Mouse (Mus musculus) midbrain, embryonic 11.5 days (tissue): Measurements from ENCODE around the gene Pear1. TPM values are rescaled to one million over a fixed set of nuclear protein-coding genes. Genes with fewer than 3 reads are reported as not detected.
A peak's percentile ranks its signal among the peaks of the same experiment; 100 is the strongest.

Experiments
- ATAC-seq: fragments of 200-750 bp; cut with Nextera tagmentation; 2 replicates; pipeline ENCODE4 v1.8.0; 2017; ENCODE audit warnings: moderate TSS enrichment, moderate library complexity; ENCODE audit not compliant: low FRiP score
- DNase-seq: peaks from one replicate; pipeline ENCODE4 v3.0.0; 2015; ENCODE audit warnings: low spot score; ENCODE audit errors: missing footprints
- H3K27ac ChIP-seq: fragments of 300-500 bp; sonication (generic); 2 replicates; pipeline ENCODE4 v1.5.1; 2014; ENCODE audit warnings: low read depth, low read length
- H3K27me3 ChIP-seq: fragments of 300-500 bp; sonication (generic); 2 replicates; pipeline ENCODE4 v1.6.1; 2014; ENCODE audit warnings: mild to moderate bottlenecking, low read length, moderate library complexity, mixed read lengths; ENCODE audit not compliant: control insufficient read depth, insufficient read depth
- H3K36me3 ChIP-seq: fragments of 300-500 bp; sonication (generic); 2 replicates; pipeline ENCODE4 v1.6.1; 2014; ENCODE audit warnings: mild to moderate bottlenecking, low read length, moderate library complexity, mixed read lengths; ENCODE audit not compliant: control insufficient read depth, insufficient read depth
- H3K4me1 ChIP-seq: fragments of 300-500 bp; sonication (generic); 2 replicates; pipeline ENCODE4 v1.6.1; 2014; ENCODE audit warnings: low read length; ENCODE audit not compliant: control insufficient read depth, insufficient read depth
- H3K4me2 ChIP-seq: fragments of 300-500 bp; sonication (generic); 2 replicates; pipeline ENCODE4 v1.6.1; 2014; ENCODE audit warnings: mild to moderate bottlenecking, moderate library complexity
- H3K4me3 ChIP-seq: fragments of 300-500 bp; sonication (generic); 2 replicates; pipeline ENCODE4 v1.5.1; 2014; ENCODE audit warnings: low read depth, low read length
- H3K9ac ChIP-seq: fragments of 300-500 bp; sonication (generic); 2 replicates; pipeline ENCODE4 v1.6.1; 2014; ENCODE audit warnings: low read length
- H3K9me3 ChIP-seq: fragments of 300-500 bp; sonication (generic); 2 replicates; pipeline ENCODE4 v1.6.1; 2016; ENCODE audit warnings: low read length; ENCODE audit not compliant: control insufficient read depth
- WGBS: fragments of 180-500 bp; shearing (Covaris S2); extraction: QIAGEN DNeasy Blood & Tissue Kit; methylation state at CpG from one replicate; pipeline ENCODE4 v1.1.7; 2014; 5-methylcytosine and 5-hydroxymethylcytosine counted together
- polyA plus RNA-seq: library from polyadenylated mRNA; unstranded; fragments of >200 nt; fragmentation: Nextera tagmentation; extraction: Ambion mirVana; gene quantifications from 2 replicates; pipeline ENCODE4 v1.2.1, GENCODE M21; 2014

The Pear1 gene
- polyA plus RNA-seq, 1 experiment from 2014 or later, result 6.9 TPM

DNA sequence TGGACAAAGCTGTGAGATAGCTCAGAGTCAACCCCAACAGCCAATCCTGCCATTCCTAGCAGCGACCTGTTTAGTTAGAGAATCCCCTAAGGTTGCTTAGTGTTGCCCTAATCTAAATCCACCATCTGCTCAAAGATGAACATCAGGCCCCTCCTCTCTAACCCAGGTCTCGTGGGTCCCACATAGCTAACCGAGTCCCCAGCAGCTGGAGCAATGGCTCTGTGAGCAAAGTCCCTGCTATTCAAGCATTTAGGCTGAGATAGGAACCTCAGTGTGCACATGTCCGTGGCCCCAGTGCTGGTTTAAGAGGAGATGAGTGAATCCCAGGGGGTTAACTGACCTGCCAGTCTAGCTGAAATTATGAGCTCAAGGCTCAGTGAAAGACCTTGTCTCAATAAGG lies 22.1 kb upstream of the Pear1 start:
- no peak overlapping the region for H3K4me3 ChIP-seq
- WGBS, result 74% methylated on average over 4 of the region's 4 CpGs
- no peaks in the 10 kb centered on the region for H3K4me1 ChIP-seq
- peak; percentile 54 for DNase-seq
- H3K9me3 ChIP-seq, result no peaks in the 10 kb centered on the region
- no peaks in the 10 kb centered on the region for H3K36me3 ChIP-seq
- H3K27ac ChIP-seq, result no peak overlapping the region
- no peak overlapping the region for H3K4me2 ChIP-seq
- H3K9ac ChIP-seq, result no peak overlapping the region
- no peak for ATAC-seq
- no peaks in the 10 kb centered on the region for H3K27me3 ChIP-seq

DNA sequence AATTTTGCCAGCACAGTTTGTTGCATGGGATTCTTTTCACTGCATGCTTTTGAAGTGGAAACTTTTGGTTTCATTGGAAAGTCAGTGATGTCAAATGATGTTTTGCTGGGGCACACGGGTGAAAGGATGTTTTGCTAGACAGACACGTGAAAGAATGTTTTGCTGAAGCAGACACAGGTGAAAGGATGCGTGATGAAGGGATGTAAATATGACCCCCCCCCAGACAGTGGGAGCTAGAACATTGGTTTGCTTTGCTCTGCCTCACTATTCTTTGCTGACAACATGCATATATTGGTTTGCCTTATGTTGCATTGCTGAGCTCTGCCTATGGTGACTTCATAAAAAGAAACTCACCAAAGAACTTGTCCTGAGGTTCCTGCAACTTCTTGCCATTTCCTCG lies 20.9 kb upstream of the Pear1 start:
- Histone ChIP-seq H3K9ac (no peak overlapping the region), H3K4me2 (no peak overlapping the region), H3K36me3 (no peaks in the 10 kb centered on the region), H3K27ac (no peak overlapping the region), H3K27me3 (no peaks in the 10 kb centered on the region), H3K9me3 (no peaks in the 10 kb centered on the region), H3K4me1 (no peaks in the 10 kb centered on the region), H3K4me3 (no peak overlapping the region)
- ATAC-seq (no peak), DNase-seq (peak; percentile 72)
- WGBS, result 83% methylated on average over 4 of the region's 4 CpGs

DNA sequence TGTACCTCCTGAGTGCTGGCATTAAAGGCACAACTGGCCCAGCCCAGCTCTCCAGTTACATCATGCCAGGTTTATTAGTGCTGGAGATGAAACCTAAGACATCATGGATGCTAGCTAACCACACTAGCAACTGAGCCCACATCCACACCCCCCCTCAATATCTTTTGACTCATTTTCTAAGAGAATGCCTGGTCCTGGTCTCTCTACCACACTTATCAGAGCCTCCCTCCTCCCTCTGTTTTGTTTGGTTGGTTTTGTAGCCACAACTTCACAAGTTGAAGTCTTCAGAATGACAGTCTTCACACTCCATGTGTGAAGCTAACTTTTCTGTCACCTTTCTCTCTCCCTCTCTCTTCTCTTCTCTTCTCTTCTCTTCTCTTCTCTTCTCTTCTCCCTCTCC lies 16.8 kb upstream of the Pear1 start:
- H3K36me3 ChIP-seq, result no peaks in the 10 kb centered on the region
- no peak overlapping the region for H3K4me2 ChIP-seq
- no peak overlapping the region for H3K4me3 ChIP-seq
- H3K27ac ChIP-seq, result no peak overlapping the region
- H3K4me1 ChIP-seq, result no peaks in the 10 kb centered on the region
- no peaks in the 10 kb centered on the region for H3K9me3 ChIP-seq
- H3K27me3 ChIP-seq, result no peaks in the 10 kb centered on the region
- no peak overlapping the region for H3K9ac ChIP-seq
- no peak for ATAC-seq
- DNase-seq, result no peak

DNA sequence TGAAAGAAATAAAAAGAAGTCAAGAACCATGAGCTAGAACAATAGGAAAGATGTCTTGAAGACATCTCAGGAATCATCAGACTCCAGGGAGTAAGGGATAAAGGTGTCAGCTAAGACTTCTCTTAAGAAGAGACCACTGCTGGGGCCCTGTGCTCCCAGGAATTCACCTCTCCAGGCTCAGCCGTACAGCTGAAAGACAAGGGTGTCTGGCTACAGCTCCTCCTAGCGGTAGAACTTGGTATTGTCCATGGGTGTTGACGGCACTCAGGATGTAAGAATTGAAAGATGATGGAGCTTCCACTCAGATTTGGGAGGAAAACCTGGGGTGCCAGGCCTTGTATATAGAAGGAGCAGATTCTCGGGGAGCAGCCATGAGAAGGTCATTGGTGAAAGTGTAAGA lies 14.5 kb upstream of the Pear1 start:
- no peaks in the 10 kb centered on the region for H3K36me3 ChIP-seq
- H3K4me3 ChIP-seq, result no peak overlapping the region
- no peaks in the 10 kb centered on the region for H3K9me3 ChIP-seq
- H3K4me2 ChIP-seq, result no peak overlapping the region
- H3K4me1 ChIP-seq, result no peaks in the 10 kb centered on the region
- H3K9ac ChIP-seq, result no peak overlapping the region
- 3% methylated on average over 4 of the region's 4 CpGs for WGBS
- DNase-seq (peak; percentile 99), ATAC-seq (no peak)
- H3K27ac ChIP-seq, result no peak overlapping the region
- no peaks in the 10 kb centered on the region for H3K27me3 ChIP-seq

DNA sequence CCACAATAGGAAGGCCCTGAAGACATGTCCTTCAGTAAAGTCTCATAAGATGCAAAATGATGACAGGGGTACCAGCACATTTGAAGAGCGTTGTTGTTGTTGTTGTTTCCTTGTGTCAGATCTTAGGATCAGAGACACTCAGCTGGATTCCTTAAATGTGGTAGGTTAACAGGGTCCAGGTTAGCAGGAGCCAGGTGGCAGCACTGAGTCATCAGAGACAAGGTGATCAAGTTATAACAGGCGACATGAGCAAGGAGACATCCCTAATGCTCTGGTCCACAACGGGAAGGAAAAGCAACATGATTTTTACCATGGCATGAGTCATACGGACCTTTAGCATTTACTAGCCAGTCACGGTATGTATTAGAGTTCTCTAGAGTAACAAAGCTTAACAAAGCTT lies 9.4 kb upstream of the Pear1 start:
- DNase-seq (no peak), ATAC-seq (no peak)
- Histone ChIP-seq H3K9ac (no peak overlapping the region), H3K27ac (no peak overlapping the region), H3K4me1 (no peaks in the 10 kb centered on the region), H3K9me3 (no peaks in the 10 kb centered on the region), H3K36me3 (no peaks in the 10 kb centered on the region), H3K4me2 (no peak overlapping the region), H3K4me3 (no peak overlapping the region), H3K27me3 (no peaks in the 10 kb centered on the region)
- WGBS, result 70% methylated on average over 5 of the region's 5 CpGs

DNA sequence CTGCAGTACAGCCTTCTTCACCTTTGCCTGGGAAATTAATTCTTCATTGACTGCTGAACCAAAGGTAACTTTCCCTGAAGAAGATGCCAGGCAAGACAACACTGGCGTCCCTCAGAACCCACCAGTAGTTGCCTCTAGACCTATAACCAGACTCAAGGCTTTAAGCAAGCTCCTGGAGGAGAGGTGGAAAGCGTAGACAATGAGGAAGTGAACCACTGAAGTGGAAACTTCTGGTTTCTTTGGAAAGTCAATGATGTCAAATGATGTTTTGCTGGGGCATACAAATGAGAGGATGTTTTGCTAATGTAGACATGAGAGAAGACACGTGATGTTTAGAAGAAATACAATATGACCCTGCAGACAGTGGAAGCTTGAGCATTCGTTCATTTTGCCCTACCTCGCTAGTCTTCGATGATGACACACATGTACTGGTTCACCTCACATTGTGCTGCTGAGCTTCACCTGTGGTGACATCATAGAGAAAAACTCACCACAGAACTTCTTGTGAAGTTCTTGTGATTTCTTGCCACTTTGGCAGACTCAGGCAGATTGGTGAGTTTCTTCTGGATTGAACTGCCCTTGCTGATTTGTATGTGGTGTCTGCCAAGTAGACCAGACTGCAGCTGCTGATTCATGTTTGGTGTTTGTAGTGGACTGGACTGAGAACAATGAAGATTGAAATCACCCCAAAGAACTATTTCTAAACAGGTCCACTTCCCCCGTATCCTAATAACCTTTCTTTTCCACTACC lies 8.2 kb upstream of the Pear1 start:
- WGBS, result 85% methylated on average over 7 of the region's 7 CpGs
- DNase-seq, result no peak
- no peak for ATAC-seq

DNA sequence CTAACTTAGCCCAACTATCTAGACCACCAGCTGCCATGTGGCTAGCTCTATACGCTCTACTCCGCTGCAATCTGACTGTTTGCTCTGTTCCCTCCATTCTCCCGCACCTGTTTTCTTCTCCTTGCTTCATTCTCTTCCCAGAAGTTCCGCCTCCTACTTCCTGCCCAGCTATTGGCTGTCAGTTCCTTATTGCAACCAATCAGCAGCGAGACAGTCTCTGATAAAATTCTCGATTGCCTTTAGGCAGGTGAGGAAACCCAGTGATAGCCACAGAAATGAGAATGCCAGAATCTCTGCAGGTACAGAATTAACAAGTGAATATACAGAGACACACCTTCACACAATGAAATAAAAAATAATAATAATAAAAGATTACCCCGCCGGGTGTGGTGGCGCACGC lies 4.9 kb upstream of the Pear1 start:
- no peak overlapping the region for H3K4me3 ChIP-seq
- no peak overlapping the region for H3K27ac ChIP-seq
- no peaks in the 10 kb centered on the region for H3K36me3 ChIP-seq
- no peaks in the 10 kb centered on the region for H3K9me3 ChIP-seq
- no peaks in the 10 kb centered on the region for H3K27me3 ChIP-seq
- no peaks in the 10 kb centered on the region for H3K4me1 ChIP-seq
- DNase-seq (no peak), ATAC-seq (no peak)
- no peak overlapping the region for H3K4me2 ChIP-seq
- no peak overlapping the region for H3K9ac ChIP-seq
- 61% methylated on average over 10 of the region's 10 CpGs for WGBS

More for the DNA sequence above, 8.2 kb upstream of the Pear1 start:
- H3K36me3 ChIP-seq, result no peaks in the 10 kb centered on the region
- H3K27me3 ChIP-seq, result no peaks in the 10 kb centered on the region
- H3K27ac ChIP-seq, result no peak overlapping the region
- no peaks in the 10 kb centered on the region for H3K9me3 ChIP-seq
- no peak overlapping the region for H3K9ac ChIP-seq
- H3K4me1 ChIP-seq, result no peaks in the 10 kb centered on the region
- no peak overlapping the region for H3K4me2 ChIP-seq
- no peak overlapping the region for H3K4me3 ChIP-seq

DNA sequence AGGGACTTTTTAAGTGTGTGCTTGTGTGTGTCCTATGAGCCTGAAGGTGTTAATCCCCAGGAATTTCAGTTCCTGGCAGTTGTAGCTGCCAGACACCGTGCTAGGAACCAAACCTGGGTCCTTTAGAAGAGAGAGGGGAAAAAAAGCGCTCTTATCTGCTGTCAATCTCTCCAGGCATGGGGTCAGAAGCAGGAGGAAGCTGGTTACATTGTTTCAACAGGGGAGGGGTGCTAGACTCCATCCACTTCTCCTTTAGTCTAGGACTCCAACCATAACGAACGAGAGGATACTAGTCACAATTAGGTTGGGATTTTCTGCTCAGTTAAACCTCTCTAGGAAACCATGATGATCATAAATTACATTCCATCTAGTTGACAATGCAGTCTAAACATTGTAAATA lies 4.3 kb upstream of the Pear1 start:
- Histone ChIP-seq H3K4me1 (no peaks in the 10 kb centered on the region), H3K9ac (no peak overlapping the region), H3K4me3 (no peak overlapping the region), H3K9me3 (no peaks in the 10 kb centered on the region), H3K36me3 (no peaks in the 10 kb centered on the region), H3K27me3 (no peaks in the 10 kb centered on the region), H3K27ac (no peak overlapping the region), H3K4me2 (no peak overlapping the region)
- DNase-seq (no peak), ATAC-seq (no peak)
- 61% methylated on average over 4 of the region's 4 CpGs for WGBS

DNA sequence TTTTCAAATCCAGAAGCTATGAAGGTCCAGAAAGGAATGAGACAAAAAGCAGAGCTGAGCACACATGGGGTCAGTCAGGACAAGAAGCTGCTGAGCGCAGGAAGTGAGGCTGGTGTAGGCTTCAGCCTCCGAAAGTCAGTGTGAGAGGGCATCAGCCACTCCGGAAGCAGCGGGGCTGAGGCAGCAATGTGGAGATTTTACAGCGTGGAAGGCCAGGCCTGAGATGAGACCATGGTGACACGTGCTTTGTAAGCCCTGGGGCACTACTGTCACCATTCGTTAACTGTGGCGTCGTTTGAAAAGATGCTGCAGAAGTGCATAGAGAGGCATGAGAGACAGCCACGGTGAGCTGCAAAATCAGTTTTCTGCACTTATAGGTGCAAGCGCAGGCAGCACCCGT lies 5.9 kb downstream of the Pear1 start:
- Histone ChIP-seq H3K4me2 (no peak overlapping the region), H3K27ac (no peak overlapping the region), H3K9ac (no peak overlapping the region), H3K4me1 (no peaks in the 10 kb centered on the region), H3K4me3 (no peak overlapping the region), H3K27me3 (no peaks in the 10 kb centered on the region; the same call in none of the 2 replicates), H3K36me3 (no peaks in the 10 kb centered on the region), H3K9me3 (no peaks in the 10 kb centered on the region)
- ATAC-seq (no peak), DNase-seq (peak; percentile 81)
- WGBS, result 70% methylated on average over 12 of the region's 12 CpGs
